Mouse (Mus musculus): ENCODE data around the gene Olfml2a. TPM values are rescaled to one million over a fixed set of nuclear protein-coding genes. Genes with fewer than 3 reads are reported as not detected.

Gene Olfml2a
- polyA plus RNA-seq, 1 experiment from 2014 or later, result 4.9 TPM

DNA sequence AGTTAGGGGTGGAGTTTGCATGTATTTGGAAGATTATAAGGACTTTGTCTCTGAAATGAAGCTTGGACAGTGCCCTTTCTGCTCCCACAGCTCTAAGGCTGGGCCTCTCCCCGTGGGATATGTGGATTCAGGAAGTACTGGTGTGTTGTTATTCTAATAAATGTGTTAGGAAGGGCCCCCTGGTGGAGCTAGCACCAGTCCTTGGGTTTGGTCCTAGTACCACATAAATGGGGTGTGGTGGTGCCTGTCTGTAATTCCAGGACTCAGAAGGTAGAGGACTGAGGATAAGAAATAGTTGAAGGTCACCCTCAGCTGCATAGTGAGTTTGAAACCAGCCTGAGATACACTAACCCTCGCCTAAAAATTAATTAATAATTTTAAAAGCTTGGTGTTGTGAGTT lies 41.4 kb downstream of the Olfml2a start:
- peaks cover 4% of the 10 kb centered on the region; the same call in 1 of the 2 replicates for H3K27me3 ChIP-seq
- H3K36me3 ChIP-seq, result no peaks in the 10 kb centered on the region
- H3K27ac ChIP-seq, result no peak overlapping the region
- no peak overlapping the region for H3K4me2 ChIP-seq (replicated peaks)
- 47% methylated on average over 2 of the region's 2 CpGs for WGBS
- ATAC-seq (ENCODE audit: low FRiP score), result no peak
- H3K9ac ChIP-seq, result no peak overlapping the region
- no peaks in the 10 kb centered on the region; the same call in 1 of the 2 replicates for H3K4me1 ChIP-seq
- H3K9me3 ChIP-seq (replicated peaks), result no peaks in the 10 kb centered on the region
- no peak overlapping the region for H3K4me3 ChIP-seq

DNA sequence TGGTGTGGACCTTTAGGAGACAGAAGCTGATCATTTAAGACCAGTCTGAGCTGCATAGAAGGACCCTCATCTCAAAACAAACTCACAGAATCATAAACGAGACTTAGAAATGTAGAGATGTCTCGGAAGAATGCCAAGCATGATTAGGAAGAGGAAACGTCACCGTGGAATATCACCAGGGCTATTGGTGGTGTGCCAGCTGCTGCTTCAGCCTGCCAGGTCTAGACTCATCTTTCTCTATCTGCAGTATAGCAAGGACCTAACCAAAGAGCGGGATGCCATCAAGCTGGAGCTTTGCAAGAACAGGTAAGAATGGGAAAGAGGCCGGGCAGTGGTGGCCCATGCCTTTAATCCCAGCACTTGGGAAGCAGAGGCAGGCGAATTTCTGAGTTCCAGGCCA lies 41.9 kb downstream of the Olfml2a start:
- Histone ChIP-seq H3K36me3 (no peaks in the 10 kb centered on the region), H3K27me3 (peaks cover 4% of the 10 kb centered on the region; the same call in 1 of the 2 replicates), H3K27ac (no peak overlapping the region), H3K4me2 (replicated peaks) (no peak overlapping the region), H3K9ac (no peak overlapping the region), H3K4me3 (no peak overlapping the region), H3K9me3 (replicated peaks) (no peaks in the 10 kb centered on the region), H3K4me1 (no peaks in the 10 kb centered on the region; the same call in 1 of the 2 replicates)
- no peak for ATAC-seq (ENCODE audit: low FRiP score)
- 86% methylated on average over 7 of the region's 7 CpGs for WGBS

DNA sequence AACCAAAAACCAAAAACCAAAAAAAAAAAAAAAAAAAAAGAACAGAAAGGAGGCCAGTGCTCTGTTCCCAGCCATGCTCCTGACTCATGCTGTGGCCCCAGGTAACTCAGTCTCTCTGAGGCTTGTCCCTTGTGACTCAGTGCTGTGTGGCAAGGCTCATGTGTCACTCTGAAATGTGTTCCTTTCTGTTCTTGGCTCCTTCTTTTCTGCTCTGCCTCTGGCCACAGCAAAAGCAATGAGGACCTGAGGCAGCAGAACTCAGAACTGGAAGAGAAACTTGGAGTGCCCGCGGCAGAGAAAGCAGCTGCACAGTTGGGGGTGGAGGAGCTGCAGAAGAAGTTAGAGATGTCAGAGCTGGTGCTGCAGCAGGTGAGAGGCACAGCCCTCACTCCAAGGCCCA lies 42.4 kb downstream of the Olfml2a start:
- H3K27ac ChIP-seq, result no peak overlapping the region
- no peak overlapping the region for H3K4me2 ChIP-seq (replicated peaks)
- H3K27me3 ChIP-seq, result peaks cover 4% of the 10 kb centered on the region; the same call in 1 of the 2 replicates
- no peak for ATAC-seq (ENCODE audit: low FRiP score)
- no peaks in the 10 kb centered on the region; the same call in 1 of the 2 replicates for H3K4me1 ChIP-seq
- WGBS, result 34% methylated on average over 2 of the region's 2 CpGs
- H3K4me3 ChIP-seq, result no peak overlapping the region
- H3K9me3 ChIP-seq (replicated peaks), result no peaks in the 10 kb centered on the region
- H3K36me3 ChIP-seq, result no peaks in the 10 kb centered on the region
- no peak overlapping the region for H3K9ac ChIP-seq

DNA sequence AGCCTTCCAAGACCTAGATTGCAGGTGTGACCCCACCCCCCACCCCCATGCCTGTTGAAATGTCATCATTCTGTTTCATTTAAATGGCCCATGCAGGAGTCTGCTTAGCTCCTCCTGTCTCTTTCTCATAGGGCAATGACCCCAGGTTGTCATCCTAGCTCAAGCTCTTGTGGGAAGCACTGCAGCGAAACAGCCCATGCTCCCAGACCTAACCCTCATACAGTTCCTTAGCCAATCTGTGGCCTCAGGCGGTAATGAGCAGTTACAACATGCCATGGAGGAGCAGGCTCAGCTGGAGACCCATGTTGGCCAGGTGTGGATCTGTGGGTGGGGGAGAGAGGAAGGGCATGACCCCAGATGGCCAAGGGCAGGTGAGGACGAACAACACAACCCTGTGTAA lies 43.4 kb downstream of the Olfml2a start:
- Histone ChIP-seq H3K9ac (no peak overlapping the region), H3K9me3 (replicated peaks) (no peaks in the 10 kb centered on the region), H3K4me1 (no peaks in the 10 kb centered on the region; the same call in 1 of the 2 replicates), H3K4me3 (no peak overlapping the region), H3K27ac (no peak overlapping the region), H3K4me2 (replicated peaks) (no peak overlapping the region), H3K36me3 (no peaks in the 10 kb centered on the region), H3K27me3 (peaks cover 4% of the 10 kb centered on the region; the same call in 1 of the 2 replicates)
- no peak for ATAC-seq (ENCODE audit: low FRiP score)
- 79% methylated on average over 3 of the region's 3 CpGs for WGBS

DNA sequence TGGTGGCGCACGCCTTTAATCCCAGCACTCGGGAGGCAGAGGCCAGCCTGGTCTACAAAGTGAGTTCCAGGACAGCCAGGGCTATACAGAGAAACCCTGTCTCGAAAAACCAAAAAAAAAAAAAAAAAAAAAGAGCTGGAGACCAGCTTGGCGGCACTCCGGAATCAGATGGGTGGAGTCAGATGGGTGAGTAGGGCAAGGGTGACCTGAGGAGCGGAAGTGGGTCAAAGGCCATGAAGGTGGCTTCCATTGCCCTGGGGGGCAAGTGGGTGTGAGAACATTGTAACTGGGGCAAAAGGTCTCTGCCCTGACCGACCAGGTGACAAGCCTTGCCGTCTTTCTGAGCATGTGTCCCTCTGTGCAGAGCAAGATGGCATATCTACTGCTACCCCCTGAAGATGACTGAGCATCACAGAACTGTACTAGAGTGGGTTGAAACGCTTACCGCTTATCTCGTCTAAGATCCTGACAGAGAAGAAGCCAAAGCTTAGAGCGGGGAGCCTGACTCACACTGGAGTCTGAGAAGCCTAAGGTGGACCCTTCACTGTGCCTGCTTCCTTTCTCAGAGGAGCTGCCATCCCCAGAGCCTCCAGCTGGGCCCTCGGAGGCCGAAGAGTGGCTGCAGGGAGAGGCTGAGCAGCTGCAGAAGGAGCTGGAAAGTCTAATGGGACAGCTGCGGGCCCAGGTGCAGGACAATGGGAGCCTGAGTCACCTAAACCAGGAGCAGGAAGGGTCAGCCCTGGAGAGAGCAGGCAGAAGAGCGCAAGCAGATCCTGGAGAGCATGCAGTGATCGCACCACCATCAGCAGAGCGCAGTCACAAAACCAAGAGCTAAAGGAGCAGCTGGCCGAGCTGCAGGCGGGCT lies 44.4 kb downstream of the Olfml2a start:
- 85% methylated on average over 21 of the region's 21 CpGs for WGBS
- H3K9me3 ChIP-seq (replicated peaks), result no peaks in the 10 kb centered on the region
- no peak overlapping the region for H3K27ac ChIP-seq
- H3K4me2 ChIP-seq (replicated peaks), result no peak overlapping the region
- no peak for ATAC-seq (ENCODE audit: low FRiP score)
- no peaks in the 10 kb centered on the region; the same call in 1 of the 2 replicates for H3K4me1 ChIP-seq
- no peak overlapping the region for H3K4me3 ChIP-seq
- H3K36me3 ChIP-seq, result no peaks in the 10 kb centered on the region
- no peak overlapping the region for H3K9ac ChIP-seq
- H3K27me3 ChIP-seq, result peaks cover 4% of the 10 kb centered on the region; the same call in 1 of the 2 replicates

DNA sequence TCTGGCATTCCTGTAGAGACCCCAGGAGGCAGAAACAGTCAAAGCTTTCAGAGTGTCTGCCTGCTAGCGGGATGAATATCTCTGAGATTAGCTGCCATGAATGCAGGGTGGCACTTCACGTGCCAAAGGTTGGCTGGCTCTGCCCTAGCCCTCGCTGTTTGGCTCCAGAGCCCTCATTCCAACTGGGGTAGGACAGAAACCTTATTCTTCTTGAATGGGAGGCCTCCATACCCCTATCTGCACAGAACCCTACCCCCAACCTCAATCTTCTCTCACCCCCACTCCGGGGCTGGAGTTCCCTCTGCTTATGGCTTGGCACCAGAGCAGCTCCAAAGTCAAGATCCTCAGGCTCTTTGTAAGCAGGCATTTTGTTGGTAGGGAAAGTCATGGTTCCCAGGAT lies 46.1 kb downstream of the Olfml2a start:
- Histone ChIP-seq H3K9ac (no peak overlapping the region), H3K27ac (no peak overlapping the region), H3K4me1 (no peaks in the 10 kb centered on the region; the same call in 1 of the 2 replicates), H3K4me2 (replicated peaks) (no peak overlapping the region), H3K4me3 (no peak overlapping the region), H3K9me3 (replicated peaks) (no peaks in the 10 kb centered on the region), H3K27me3 (peaks cover 4% of the 10 kb centered on the region; the same call in 1 of the 2 replicates), H3K36me3 (no peaks in the 10 kb centered on the region)
- ATAC-seq (ENCODE audit: low FRiP score), result no peak
- 65% methylated on average over 4 of the region's 4 CpGs for WGBS

DNA sequence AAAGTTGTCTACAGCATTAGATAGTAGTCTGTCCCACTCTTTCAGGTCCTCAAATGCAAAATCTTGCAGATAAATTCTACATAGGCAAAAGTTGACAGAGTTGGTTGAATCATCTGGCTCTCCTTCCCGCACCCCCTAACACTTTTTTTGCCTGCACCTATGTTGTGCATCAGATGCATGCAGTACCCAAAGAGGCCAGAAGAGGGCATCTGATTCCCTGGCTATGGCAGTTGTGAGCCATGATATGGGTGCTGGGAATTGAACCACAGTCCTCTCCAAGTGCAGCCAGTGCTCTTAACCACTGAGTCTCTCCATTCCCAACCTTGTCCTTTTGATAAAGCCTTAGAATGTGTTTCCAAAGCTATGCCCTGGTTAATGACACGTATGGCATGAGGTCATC lies 51.7 kb downstream of the Olfml2a start:
- Histone ChIP-seq H3K36me3 (no peaks in the 10 kb centered on the region), H3K9me3 (replicated peaks) (peaks cover 7% of the 10 kb centered on the region; the same call in 1 of the 2 replicates), H3K4me1 (no peaks in the 10 kb centered on the region), H3K4me3 (no peak overlapping the region), H3K27ac (no peak overlapping the region), H3K27me3 (no peaks in the 10 kb centered on the region), H3K4me2 (replicated peaks) (no peak overlapping the region), H3K9ac (no peak overlapping the region)
- ATAC-seq (ENCODE audit: low FRiP score), result no peak
- 90% methylated on average over 2 of the region's 2 CpGs for WGBS

DNA sequence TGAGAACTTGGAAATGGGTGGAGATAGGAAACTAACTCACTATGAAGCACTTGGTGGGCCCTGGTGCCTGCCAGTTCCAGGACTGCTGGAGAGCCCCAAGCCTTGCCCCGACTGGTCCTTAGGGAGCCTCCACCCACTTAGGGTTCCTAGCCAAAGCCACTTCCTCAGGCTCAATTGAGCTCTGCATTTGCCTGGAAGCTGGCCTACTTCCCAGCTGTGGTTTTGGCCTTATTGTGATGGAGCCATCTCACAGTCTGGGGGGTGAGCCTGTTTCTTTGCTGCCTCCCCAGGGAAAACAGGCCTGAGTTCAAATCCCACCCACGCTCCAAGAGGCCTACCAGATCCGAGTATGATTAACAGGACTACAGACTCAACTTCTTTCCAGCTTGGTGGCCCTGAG lies 54.8 kb downstream of the Olfml2a start:
- no peak overlapping the region for H3K27ac ChIP-seq
- H3K36me3 ChIP-seq, result no peaks in the 10 kb centered on the region
- WGBS, result 87% methylated on average over 3 of the region's 3 CpGs
- no peak overlapping the region for H3K4me3 ChIP-seq
- ATAC-seq (ENCODE audit: low FRiP score), result no peak
- H3K9me3 ChIP-seq (replicated peaks), result peaks cover 7% of the 10 kb centered on the region; the same call in 1 of the 2 replicates
- H3K4me2 ChIP-seq (replicated peaks), result no peak overlapping the region
- H3K9ac ChIP-seq, result no peak overlapping the region
- no peaks in the 10 kb centered on the region for H3K27me3 ChIP-seq
- H3K4me1 ChIP-seq, result no peaks in the 10 kb centered on the region

DNA sequence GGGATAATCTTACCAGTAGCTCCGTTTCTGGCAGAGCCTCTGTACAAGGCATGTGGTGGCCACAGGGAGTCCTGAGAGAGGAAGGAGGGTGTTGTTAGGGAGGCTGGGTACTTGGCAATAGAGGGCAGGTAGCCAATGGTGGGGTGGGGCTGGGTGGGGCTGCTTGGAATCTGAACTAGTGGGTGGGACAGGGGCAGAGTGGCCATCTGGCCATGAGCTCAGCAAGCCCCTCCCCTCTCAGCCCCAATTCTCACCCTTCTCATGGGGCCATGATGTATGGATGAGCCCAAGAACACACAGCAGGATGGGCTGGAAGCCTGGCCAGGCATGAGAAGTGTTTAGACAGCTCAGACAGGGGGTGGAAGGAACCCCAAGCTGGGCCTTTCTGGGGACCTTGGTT lies 55.6 kb downstream of the Olfml2a start:
- H3K4me1 ChIP-seq, result no peaks in the 10 kb centered on the region
- H3K27ac ChIP-seq, result no peak overlapping the region
- H3K36me3 ChIP-seq, result no peaks in the 10 kb centered on the region
- H3K4me2 ChIP-seq (replicated peaks), result no peak overlapping the region
- no peaks in the 10 kb centered on the region for H3K27me3 ChIP-seq
- WGBS, result 78% methylated on average over 1 of the region's 1 CpGs
- peaks cover 7% of the 10 kb centered on the region; the same call in 1 of the 2 replicates for H3K9me3 ChIP-seq (replicated peaks)
- no peak overlapping the region for H3K9ac ChIP-seq
- no peak overlapping the region for H3K4me3 ChIP-seq
- no peak for ATAC-seq (ENCODE audit: low FRiP score)

DNA sequence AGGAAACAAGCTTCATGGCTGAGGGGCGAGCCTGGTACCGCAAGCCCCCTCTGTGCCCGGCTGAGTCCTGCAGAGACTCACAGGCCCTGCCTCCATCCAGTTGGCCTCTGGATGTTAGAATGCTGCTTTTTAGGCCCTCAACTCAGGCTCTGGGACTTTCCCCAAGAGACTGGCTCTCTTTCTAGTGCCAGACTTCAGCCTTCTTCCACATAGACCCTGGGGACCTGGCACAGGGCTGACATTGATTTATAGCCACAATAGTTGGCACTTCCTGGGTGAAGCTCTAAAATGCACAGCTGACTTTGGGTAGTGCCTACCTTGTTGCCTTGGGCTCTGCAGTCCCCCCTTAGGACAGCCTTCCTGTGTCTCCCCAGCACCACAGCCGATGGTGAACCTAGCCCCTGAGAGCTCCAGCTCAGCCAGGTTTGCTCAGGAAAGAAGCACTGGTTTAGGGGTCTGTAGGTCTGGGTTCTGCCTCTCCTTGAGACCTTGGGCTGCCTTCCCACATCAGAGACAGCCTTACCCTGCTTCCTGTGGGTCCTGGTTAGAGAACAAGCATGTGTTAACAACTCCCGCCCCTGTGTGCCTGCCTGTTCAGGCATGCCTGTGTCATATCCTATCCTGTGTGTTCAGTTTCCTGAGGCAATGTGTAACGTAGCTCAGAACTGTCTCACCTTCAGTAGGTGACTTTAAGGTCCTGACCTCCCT lies 56.2 kb downstream of the Olfml2a start:
- 88% methylated on average over 6 of the region's 6 CpGs for WGBS
- no peaks in the 10 kb centered on the region for H3K36me3 ChIP-seq
- no peaks in the 10 kb centered on the region for H3K27me3 ChIP-seq
- no peak for ATAC-seq (ENCODE audit: low FRiP score)
- no peak overlapping the region for H3K4me2 ChIP-seq (replicated peaks)
- no peak overlapping the region for H3K27ac ChIP-seq
- no peak overlapping the region for H3K4me3 ChIP-seq
- H3K9ac ChIP-seq, result no peak overlapping the region
- 0 out of 2 replicates have a peak, but pooled peaks cover 2% of the 10 kb centered on the region for H3K4me1 ChIP-seq
- H3K9me3 ChIP-seq (replicated peaks), result peaks cover 7% of the 10 kb centered on the region; the same call in 1 of the 2 replicates

DNA sequence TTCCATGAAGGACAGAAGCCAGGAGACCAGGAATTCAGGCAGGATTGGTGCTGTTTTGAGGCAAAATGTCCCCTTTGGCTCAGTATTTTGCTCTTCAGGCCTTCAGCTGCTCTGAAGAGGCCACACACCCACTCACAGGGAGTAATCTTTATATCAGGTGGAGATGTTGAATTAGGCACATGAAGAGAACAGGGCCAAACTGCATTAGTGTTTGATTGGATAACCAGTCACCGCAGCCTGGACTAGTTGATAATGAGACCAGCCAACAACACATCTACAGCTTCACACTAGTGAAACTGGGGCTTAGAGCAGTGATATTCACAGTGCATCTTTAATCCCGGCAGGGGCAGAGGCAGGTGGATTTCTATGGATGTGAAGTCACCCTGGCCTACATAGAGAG lies 57.2 kb downstream of the Olfml2a start:
- H3K4me2 ChIP-seq (replicated peaks), result no peak overlapping the region
- peaks cover under 1% of the 10 kb centered on the region; the same call in 1 of the 2 replicates for H3K9me3 ChIP-seq (replicated peaks)
- no peaks in the 10 kb centered on the region for H3K27me3 ChIP-seq
- H3K4me1 ChIP-seq, result 0 out of 2 replicates have a peak, but pooled peaks cover 2% of the 10 kb centered on the region
- no peak for ATAC-seq (ENCODE audit: low FRiP score)
- no peak overlapping the region for H3K27ac ChIP-seq
- H3K9ac ChIP-seq, result no peak overlapping the region
- H3K4me3 ChIP-seq, result no peak overlapping the region
- 90% methylated on average over 2 of the region's 2 CpGs for WGBS
- no peaks in the 10 kb centered on the region for H3K36me3 ChIP-seq

DNA sequence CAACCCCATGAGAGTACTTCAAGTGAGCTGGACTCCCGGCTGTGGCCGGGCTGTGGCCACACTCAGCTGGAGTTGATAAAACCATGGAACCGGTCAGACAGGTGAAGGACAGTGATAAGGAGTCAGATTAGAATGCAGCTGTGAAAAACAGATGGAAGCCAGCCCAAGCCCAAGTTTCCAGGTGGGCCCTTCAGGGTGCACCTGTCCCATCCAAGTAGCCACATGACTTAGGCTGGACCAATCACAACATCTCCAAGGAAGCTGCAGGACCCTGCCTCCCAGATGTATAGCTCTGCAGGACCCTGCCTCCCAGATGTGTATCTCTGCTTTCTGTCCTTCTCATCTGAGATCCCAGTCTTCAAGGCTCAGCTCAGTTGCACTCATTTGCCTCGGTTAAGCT lies 60.2 kb downstream of the Olfml2a start:
- 81% methylated on average over 4 of the region's 4 CpGs for WGBS
- ATAC-seq (ENCODE audit: low FRiP score), result no peak; the same call in 1 of the 2 replicates

More for the DNA sequence above, 60.2 kb downstream of the Olfml2a start:
- Histone ChIP-seq H3K36me3 (no peaks in the 10 kb centered on the region), H3K9me3 (replicated peaks) (no peaks in the 10 kb centered on the region), H3K4me2 (replicated peaks) (no peak overlapping the region), H3K4me1 (0 out of 2 replicates have a peak, but pooled peaks cover 2% of the 10 kb centered on the region), H3K4me3 (no peak overlapping the region), H3K27ac (no peak overlapping the region), H3K9ac (no peak overlapping the region), H3K27me3 (no peaks in the 10 kb centered on the region)

Data from hindbrain, embryonic 12.5 days (tissue).